Mouse (Mus musculus) hindlimb bud, embryonic 11.5 days (tissue): ENCODE data around the gene Lix1l.

Experiments
- DNase-seq: peaks from one replicate; pipeline ENCODE4 v3.0.0-alpha.2; 2012; ENCODE audit warnings: low read depth, low spot score; ENCODE audit errors: extremely low spot score

Gene Lix1l

DNA sequence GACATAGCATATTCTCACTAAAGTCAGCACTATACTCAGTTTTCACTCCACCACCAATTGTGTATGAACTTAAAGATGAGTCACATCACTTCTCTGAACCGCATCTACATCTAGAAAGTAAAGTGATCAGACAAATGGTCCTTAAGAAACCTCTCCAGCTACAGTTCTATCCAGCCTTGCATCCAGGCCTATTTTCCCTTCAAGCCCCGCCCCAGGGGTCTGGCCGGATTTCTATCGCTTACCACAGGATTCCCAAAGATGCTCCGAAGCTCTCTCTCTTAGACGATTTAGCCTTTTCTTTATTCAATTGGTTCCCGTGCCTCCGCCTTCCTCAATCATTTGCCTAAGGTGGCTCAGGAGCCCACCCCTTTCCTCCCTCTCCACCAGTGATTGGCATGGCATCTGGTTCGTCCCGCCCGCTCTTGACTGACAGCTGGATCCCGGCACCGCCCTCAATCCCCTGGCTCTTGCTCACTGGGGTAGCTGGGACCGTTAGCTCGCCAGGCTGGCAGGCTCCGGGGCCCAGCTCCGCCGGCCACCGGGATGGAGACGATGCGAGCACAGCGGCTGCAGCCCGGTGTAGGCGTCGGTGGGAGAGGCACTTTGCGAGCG is at the start of gene Lix1l:
Gene Lix1l, plus strand, starts transcription at position 511 of the 612 bp plus-strand sequence.
- peak; percentile 75 for DNase-seq

DNA sequence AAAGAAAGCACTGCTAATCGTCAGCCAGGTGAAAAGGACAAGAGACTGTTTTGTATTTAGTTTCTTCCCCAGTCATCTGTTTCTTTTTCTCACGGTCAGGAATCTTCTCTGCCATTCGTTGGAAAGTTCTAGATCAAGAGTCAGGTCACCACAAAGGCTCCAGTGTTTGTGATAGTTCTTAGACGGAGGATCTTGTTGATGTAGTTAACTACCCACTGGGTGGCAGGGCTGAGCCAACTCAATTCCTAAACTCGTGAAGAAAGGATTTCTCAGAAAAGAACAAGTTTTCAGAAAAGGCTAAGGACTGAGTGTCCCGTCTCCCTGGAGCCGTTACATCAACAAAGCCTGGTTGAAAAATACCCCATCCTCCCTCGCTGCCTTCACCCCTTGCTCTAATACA is 49.7 kb upstream of the Lix1l start:
- DNase-seq = no peak

DNA sequence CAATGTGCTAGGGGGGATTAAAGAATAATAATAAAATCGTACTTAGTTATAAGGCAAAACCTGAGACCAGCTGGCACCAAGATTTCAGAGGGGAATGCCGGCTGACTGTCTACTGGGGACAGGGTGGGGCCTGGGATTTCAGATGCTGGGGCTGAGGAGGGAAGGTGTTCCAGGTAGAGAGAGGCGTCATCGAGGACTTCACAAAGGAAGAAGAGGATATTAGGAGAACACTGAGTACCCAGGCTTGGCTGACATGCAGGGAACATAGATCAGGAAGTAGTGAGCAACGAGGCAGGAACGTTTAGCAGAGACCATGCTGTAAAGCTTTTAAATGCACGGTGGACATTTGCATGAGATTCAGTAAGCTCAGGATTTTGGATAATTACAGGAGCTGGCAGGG is 49.1 kb upstream of the Lix1l start:
- no peak for DNase-seq

DNA sequence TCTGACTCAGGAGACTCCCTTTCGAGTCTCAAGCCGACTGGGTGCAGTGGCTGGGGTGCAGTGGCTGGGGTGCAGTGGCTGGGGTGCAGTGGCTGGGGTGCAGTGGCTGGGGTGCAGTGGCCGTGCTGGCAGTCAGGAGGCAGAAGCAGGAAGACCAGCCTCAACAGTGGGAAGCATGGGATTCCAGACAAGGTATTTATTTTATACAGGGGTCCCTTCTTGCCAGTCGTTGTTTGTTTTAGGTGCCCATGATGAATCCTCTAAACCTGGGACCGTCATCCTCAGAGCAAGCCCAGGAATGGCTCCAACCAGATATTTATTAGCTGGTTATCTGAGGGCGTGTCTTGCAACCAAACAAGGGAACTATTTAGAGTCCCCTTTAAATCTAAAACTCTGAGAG is 47.3 kb upstream of the Lix1l start:
- DNase-seq = no peak

DNA sequence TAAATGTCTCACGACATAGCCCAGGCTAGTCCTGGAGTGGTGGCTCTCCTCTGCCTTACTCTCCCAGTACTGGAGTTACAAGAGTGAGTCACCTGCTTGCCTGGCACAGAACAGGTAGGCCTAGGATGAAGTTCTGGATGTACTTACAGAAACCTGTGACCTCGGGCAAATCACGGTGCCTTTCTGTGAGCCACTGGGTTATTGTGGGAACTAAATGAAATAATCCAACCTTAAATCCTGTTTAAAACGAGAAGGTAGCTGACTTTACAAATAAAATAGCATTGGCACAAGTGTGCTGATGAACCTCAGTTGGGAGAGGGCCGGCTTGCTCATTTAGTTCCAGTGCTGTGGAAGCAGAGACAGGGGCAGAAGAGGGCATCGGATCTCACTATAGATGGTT is 46.7 kb upstream of the Lix1l start:
- DNase-seq = no peak

DNA sequence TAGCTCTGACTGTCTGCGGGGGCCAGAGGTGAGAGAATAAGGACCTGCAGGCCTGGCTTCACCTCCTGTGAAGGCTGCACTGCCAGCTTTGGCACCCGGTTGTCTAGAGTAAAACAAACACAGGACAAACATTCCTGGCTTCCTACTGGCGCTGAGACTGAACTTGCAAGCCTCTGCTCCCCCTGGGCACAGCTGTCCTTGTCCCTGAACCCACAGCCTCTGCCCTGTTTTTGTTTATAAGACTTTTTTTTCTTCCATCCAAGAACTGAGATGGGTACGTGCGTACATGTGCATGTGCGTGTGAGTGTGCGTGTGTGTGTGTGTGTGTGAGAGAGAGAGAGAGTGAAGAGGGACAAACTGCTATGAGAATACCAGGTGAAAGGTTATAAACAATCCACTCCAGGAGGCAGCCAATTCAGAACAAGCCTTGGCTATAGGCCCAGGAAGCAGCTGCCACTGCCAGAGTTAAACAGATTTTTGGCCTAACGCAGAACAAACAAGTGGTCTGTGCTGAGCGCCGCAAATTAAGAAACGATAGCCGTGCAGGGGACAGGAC is 45.8 kb upstream of the Lix1l start:
- DNase-seq = no peak

DNA sequence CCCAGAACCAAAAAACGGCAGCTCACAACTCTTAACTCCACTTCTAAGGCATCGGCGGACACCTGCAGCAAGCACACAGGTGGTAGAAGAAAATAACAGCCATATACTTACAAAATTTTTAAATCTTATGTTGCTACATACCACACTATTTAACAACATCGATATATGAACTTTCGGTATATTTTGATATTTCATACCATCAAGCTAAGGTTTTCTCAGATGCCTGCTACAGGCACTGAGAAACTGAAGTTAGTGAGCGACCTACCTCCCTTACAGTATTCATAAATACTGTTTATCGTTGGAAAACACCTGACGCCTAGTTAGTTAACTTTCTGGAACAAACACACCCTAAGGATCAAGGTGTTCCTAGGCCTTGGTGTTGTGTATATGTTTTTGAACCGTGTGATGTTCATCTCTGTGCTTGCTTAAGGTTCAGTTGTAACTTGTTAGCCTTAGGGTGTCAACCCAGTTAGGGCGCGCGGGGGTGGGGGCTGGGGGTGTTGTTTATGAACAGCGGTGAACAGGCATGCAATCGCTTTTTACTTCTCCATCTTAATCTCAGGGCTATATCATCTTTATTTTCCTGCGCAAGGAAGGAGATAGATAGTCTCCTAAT is 44.8 kb upstream of the Lix1l start:
- DNase-seq = no peak

DNA sequence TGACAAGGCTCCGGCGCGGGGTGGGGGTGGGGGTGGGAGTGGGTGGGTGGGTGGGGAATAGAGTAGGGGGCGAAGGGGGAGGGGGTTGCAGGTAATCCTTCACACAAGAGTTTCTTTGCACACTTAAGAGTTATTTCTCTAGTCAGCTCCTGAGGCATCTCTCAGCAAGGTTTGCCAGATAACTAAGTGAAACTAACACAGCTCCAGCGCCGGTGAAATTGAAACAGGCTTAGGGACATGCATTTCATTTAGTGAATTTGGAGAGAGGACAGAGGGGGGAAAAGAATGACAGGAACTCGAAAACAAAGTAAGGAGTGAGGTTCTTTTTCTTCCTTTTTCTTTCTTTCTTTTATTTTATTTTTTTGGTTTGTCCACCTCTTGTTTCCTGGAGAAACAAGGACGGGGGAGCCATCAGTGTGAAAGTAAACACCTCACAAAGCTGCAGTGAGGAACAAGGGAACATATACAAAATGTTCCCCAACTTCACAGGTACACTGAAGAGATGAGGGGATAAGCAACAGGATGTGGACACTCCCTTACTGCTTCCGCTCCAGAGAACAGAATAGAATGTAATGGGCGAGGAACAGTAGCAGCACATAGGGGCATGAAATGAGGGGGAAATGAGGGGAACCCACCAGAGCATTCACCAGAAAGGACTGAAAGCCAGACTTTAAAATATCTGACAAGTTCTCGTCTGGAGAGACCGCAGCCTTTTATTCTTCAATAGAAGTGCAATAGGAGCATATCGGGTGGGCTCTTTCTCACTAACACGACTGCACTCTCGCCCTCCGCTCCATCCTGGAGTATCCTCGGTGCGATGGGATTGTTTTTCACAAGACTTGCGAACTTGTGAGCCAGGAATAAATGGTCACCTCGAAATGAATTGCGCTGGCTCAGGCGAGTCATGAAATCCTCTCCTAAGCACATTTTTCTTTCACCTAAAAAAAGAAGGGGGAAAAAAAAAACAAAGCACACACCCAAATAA is 44.0 kb upstream of the Lix1l start:
- DNase-seq = no peak

DNA sequence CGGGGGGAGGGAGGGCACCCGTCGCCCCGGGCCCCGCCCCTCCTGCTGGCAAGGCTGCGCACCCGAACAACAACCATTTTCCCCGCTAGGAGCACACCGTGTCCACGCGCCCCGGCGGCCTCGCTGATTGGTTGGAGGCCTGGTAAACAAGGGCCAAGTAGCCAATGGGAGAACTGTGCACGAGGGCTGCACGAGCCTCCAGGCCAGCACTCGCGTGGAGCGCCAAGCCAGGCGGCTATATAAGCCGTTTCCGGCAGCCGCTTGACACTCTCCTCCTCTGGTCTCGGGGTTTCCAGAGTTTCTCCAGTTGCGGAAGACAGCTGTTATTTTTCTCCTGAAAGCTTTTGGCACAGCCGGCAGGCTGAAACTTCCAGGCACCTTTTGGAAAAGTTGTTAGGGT is 43.3 kb upstream of the Lix1l start, which contains the start of gene Txnip:
Gene Txnip, plus strand, starts transcription at position 264 of the 400 bp plus-strand sequence.
- DNase-seq = peak; percentile 96

DNA sequence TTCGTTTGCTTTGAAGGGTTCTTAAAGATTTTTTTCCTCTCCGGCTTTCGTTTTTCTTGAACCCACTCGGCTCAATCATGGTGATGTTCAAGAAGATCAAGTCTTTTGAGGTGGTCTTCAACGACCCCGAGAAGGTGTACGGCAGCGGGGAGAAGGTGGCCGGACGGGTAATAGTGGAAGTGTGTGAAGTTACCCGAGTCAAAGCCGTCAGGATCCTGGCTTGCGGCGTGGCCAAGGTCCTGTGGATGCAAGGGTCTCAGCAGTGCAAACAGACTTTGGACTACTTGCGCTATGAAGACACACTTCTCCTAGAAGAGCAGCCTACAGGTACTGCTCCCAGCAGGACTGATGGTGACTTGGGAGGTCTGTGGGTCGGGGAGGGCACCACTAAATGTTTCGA is 42.8 kb upstream of the Lix1l start:
- DNase-seq = no peak

DNA sequence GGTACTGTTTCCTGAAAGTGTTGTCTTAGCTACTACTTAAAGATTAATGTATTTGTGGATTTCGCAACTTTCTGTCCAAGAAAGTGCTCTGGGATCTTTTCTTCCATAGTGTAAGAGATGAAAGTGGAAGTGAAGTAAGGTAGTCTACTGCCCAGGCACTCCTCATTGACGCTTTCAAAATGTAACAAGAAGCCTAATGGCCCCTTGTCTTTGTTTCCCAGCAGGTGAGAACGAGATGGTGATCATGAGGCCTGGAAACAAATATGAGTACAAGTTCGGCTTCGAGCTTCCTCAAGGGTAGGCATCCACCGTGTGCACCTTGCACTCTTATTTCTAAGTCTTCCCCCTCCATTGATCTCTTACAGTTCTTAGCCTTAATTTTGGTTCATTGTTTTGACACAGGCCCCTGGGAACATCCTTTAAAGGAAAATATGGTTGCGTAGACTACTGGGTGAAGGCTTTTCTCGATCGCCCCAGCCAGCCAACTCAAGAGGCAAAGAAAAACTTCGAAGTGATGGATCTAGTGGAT is 42.2 kb upstream of the Lix1l start:
- DNase-seq = no peak

DNA sequence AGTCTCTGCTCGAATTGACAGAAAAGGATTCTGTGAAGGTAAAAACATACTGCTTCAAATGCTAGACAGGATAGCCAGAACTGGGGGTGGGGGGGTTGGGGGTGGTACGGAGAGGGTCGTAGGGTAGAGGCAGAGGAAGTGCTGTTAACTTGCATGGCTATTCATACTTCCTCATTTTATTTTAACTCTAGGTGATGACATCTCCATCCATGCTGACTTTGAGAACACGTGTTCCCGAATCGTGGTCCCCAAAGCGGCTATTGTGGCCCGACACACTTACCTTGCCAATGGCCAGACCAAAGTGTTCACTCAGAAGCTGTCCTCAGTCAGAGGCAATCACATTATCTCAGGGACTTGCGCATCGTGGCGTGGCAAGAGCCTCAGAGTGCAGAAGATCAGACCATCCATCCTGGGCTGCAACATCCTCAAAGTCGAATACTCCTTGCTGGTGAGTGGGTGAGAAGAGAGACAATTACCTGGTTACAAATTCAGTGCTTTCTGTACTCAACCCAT is 41.5 kb upstream of the Lix1l start:
- DNase-seq = no peak

DNA sequence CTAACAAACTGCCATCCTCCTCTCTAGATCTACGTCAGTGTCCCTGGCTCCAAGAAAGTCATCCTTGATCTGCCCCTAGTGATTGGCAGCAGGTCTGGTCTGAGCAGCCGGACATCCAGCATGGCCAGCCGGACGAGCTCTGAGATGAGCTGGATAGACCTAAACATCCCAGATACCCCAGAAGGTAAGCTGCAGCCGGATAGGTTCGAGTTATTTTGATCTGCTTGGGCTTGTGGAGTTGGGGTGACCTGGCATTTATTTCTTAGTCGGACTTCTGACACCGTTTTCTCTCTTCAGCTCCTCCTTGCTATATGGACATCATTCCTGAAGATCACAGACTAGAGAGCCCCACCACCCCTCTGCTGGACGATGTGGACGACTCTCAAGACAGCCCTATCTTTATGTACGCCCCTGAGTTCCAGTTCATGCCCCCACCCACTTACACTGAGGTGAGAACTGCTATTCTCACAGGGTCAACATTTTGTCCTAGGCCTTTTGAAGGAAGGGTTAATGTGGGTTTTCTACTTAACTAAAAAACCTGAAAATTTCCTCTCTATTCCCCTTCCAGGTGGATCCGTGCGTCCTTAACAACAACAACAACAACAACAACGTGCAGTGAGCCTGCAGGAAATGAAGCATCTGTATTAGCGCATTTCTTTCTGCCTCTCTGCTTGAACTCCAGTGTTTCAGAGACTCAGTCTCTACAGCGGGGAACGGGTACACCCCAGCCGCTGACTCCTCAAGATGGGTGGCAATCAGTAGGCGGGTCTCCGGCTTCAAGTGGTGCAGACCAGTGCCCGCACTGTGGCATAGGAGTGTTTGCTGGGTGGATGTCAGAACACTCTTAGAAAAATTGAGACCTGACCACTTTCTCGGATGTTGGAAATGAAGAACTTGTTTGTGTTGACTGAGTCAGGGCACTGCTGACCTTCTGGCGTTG is 40.8 kb upstream of the Lix1l start:
- DNase-seq = no peak

DNA sequence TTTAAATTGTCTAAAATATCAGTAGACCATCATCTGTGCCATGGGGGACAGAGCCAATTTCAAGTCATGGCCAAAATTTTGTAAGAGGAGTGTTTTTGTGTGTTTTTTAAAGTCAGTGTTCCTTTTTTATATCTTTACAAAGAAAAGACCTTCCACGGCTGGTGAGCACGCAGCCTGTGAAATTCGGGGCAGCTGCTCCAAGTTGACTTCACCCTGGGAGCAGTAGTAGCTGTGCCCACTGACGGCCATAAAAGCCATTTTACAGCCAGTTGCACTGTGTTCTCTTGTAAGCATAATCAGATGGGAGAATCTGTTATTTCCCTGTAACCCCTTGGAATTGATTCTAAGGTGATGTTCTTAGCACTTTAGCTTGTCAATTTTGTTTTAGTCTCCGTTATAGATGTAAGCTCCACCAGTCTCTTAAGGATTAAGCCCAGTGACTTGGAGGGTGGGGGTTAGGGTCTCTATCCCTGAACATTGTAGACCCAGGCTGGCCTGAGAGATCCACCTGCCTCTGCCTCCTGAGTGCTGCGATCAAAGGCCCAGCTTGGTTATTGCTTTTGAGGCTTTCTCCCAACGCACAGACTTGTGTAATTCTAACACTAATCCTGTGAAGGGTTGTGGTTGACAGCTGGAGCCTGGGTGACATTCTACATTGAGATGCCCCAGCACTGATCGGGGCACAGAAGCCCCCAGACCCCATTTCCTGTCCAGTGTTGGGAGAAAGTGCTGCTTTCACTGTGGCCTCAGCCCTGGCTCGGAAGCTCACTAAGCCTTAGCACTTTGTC is 39.9 kb upstream of the Lix1l start:
- DNase-seq = no peak

DNA sequence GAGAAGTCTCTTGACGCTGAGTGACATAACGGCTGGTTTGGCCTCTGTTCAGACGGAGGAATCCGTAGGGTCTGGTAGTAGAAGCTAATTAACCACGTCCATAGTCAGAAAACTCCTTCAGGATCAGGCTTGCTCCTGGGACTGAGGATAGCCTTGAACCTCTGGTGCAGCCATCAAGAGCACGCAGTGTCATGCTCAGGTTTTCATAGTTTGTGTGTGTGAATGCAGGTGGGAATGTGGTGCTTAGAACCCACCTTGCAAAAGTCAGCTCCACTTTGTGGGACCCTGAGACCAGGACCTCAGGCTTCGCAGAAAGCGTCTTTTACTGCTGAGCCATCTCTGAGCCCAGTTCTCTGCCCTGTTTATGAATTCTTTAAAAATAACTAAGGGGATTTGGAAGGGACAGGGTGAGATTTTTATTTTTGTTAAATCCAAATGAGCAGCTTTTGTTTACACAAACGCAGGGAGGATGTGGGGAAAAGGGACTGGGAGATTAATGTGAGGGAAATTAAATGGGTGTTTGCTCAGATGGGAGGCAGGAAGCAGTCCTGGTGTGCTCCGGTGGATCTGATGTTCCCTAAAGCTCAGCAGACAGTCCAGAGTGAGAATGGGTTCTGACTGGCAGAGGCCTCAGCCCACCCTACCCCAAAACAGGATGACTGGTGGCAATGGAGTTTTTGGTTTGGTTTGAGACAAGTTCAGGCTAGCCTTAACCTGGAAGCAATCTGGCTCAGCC is 38.8 kb upstream of the Lix1l start:
- no peak for DNase-seq

DNA sequence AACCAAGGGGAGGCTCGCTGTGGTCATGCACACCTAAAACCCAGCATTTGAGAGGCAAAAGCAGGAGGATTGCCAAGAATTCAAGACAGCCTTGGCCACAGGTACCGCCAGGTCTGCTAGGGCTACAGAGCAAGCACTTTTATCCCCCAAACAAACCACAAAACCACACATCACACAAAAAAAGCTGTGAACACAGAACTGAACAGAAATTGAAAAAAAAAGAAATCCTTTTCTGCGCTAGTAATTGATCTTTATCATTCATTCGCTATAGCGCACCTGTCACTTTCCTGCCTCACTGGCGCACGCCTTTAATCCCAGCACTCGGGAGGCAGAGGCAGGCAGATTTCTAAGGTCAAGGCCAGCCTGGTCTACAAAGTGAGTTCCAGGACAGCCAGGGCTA is 37.7 kb upstream of the Lix1l start:
- no peak for DNase-seq

DNA sequence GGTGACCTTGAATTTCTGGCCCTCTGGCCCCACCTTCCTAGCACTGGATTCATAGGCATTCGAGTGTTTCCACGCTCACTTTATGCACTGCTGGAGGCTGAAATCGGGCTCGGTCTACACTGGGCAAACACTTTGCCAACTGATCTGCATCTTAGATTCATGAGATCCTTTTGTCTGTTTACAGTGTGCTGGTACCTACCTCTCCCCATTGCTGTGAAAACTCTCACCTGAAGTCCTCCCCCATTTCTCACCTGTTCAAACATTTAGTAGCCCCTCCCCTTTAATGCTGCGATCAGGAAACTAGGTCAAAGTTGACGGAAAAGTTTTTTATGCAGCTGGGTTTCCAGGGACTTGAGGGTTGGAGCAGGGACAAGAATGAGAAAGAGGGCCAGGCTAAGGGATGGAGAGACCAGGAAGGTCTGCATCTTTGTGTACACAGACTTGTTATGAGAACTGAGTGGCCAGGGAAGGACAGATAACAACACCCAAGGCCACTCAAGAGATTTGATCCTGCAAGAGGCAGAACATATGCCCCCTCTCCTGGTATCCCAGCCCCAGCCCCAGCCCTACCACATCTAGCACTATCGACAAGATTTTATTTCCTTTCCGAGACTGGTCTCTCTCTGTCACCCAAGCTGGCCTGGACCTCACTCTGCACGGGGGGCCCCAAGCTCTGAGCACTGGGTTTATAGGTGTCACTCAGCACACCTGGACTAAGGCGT is 36.9 kb upstream of the Lix1l start:
- no peak for DNase-seq

DNA sequence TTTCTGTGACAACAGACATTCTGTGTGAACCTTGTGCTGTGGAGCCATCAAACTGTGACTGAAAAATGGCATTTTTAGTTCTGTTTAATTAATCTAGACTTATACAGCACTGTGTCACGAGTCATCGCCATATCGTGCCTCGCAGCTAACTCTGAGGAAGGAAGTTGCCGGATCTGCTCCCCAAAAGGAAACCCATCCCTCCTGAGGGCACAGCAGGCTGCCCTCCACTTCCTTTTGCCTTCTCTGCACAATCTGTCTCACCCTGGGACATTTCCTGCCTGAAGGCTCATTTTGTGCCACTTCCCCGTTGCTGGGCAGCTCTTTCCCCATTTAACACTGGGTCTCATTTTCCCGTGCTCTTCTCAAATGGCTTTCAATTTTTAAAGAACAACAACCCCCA is 36.3 kb upstream of the Lix1l start:
- DNase-seq = no peak
